Mouse (Mus musculus) limb, embryonic 11.5 days (tissue): ENCODE results near the gene Hspb2. TPM values are rescaled to one million over a fixed set of nuclear protein-coding genes. Genes with fewer than 3 reads are reported as not detected.

ENCODE experiments used
- ATAC-seq: fragments of 200-750 bp; cut with Nextera tagmentation; 2 replicates; pipeline ENCODE4 v1.8.0; 2017; ENCODE audit warnings: low read depth; ENCODE audit not compliant: insufficient number of reproducible peaks, low FRiP score, low TSS enrichment
- DNase-seq: peaks from one replicate; pipeline ENCODE4 v3.0.0-alpha.2; 2015; ENCODE audit warnings: low spot score
- H3K27ac ChIP-seq: fragments of 300-500 bp; sonication (generic); replicated peaks from 2 replicates; pipeline ENCODE4 v1.5.1; 2014; ENCODE audit warnings: low read depth, mild to moderate bottlenecking, low read length
- H3K27me3 ChIP-seq: fragments of 300-500 bp; sonication (generic); 2 replicates; pipeline ENCODE4 v1.6.1; 2014; ENCODE audit warnings: mild to moderate bottlenecking, low read length, mixed read lengths; ENCODE audit not compliant: control insufficient read depth, insufficient read depth
- H3K36me3 ChIP-seq: fragments of 300-500 bp; sonication (generic); 2 replicates; pipeline ENCODE4 v1.6.1; 2014; ENCODE audit warnings: mild to moderate bottlenecking, low read length, moderate library complexity, mixed read lengths; ENCODE audit not compliant: control insufficient read depth, insufficient read depth
- H3K4me1 ChIP-seq: fragments of 300-500 bp; sonication (generic); 2 replicates; pipeline ENCODE4 v1.6.1; 2014; ENCODE audit warnings: low read length, mixed read lengths; ENCODE audit not compliant: control insufficient read depth, insufficient read depth
- H3K4me2 ChIP-seq: fragments of 300-500 bp; sonication (generic); 2 replicates; pipeline ENCODE4 v1.6.1; 2014; ENCODE audit warnings: low read depth, mild to moderate bottlenecking, moderate library complexity; ENCODE audit not compliant: severe bottlenecking
- H3K4me3 ChIP-seq: fragments of 300-500 bp; sonication (generic); 2 replicates; pipeline ENCODE4 v1.5.1; 2014; ENCODE audit warnings: low read depth, low read length
- H3K9ac ChIP-seq: fragments of 300-500 bp; sonication (generic); 2 replicates; pipeline ENCODE4 v1.6.1; 2014; ENCODE audit warnings: mild to moderate bottlenecking, low read length
- H3K9me3 ChIP-seq: fragments of 300-500 bp; sonication (generic); 2 replicates; pipeline ENCODE4 v1.6.1; 2016; ENCODE audit warnings: low read length; ENCODE audit not compliant: control insufficient read depth
- WGBS: fragments of 180-500 bp; shearing (Covaris S2); extraction: QIAGEN DNeasy Blood & Tissue Kit; methylation state at CpG from one replicate; pipeline ENCODE4 v1.1.7; 2014; 5-methylcytosine and 5-hydroxymethylcytosine counted together
- polyA plus RNA-seq: library from polyadenylated mRNA; unstranded; fragments of >200 nt; fragmentation: Nextera tagmentation; extraction: Ambion mirVana; gene quantifications from 2 replicates; pipeline ENCODE4 v1.2.1, GENCODE M21; 2014

The Hspb2 gene
- polyA plus RNA-seq, 1 experiment from 2014 or later = 3.5 TPM

GRCm38 (mm10) chr9:50727925-50728651 lies 24.1 kb downstream of the Hspb2 start:
- Histone ChIP-seq H3K9ac (peak overlapping the region; percentile 84), H3K36me3 (no peaks in the 10 kb centered on the region), H3K27me3 (no peaks in the 10 kb centered on the region), H3K4me2 (peak overlapping the region; percentile 83), H3K4me1 (peaks cover 19% of the 10 kb centered on the region), H3K27ac (peak overlapping the region; percentile 81), H3K9me3 (no peaks in the 10 kb centered on the region), H3K4me3 (peak overlapping the region; percentile 68)
- under 1% methylated on average over 45 of the region's 45 CpGs for WGBS
- peak; percentile 90 for ATAC-seq
- DNase-seq = peak; percentile 88

GRCm38 (mm10) chr9:50727171-50727924 lies 24.8 kb downstream of the Hspb2 start:
- Histone ChIP-seq H3K27me3 (no peaks in the 10 kb centered on the region), H3K4me2 (peak overlapping the region; percentile 83), H3K9me3 (no peaks in the 10 kb centered on the region), H3K4me3 (peak overlapping the region; percentile 68), H3K27ac (peak overlapping the region; percentile 81), H3K4me1 (peaks cover 19% of the 10 kb centered on the region), H3K36me3 (no peaks in the 10 kb centered on the region), H3K9ac (peak overlapping the region; percentile 84)
- ATAC-seq (peak; percentile 24; the same call in 1 of the 2 replicates), DNase-seq (peak; percentile 58)
- 2% methylated on average over 29 of the region's 30 CpGs for WGBS

- Histone ChIP-seq H3K27ac (peak overlapping the region; percentile 81), H3K4me3 (peak overlapping the region; percentile 68; the same call in 1 of the 2 replicates), H3K4me1 (peaks cover 22% of the 10 kb centered on the region), H3K9me3 (no peaks in the 10 kb centered on the region), H3K4me2 (peak overlapping the region; percentile 83), H3K9ac (peak overlapping the region; percentile 13; the same call in 1 of the 2 replicates), H3K36me3 (no peaks in the 10 kb centered on the region), H3K27me3 (no peaks in the 10 kb centered on the region)
- DNase-seq = peak; percentile 65
- ATAC-seq = no peak
- WGBS = 14% methylated on average over 8 of the region's 8 CpGs
Observed at GRCm38 (mm10) chr9:50725921-50726590, 26.1 kb downstream of the Hspb2 start.

- H3K9ac ChIP-seq = no peak overlapping the region
- no peak overlapping the region for H3K27ac ChIP-seq
- 32% methylated on average over 3 of the region's 3 CpGs for WGBS
Observed at GRCm38 (mm10) chr9:50724661-50725330, 27.4 kb downstream of the Hspb2 start.

GRCm38 (mm10) chr9:50724147-50724546 lies 28.0 kb downstream of the Hspb2 start:
- WGBS = 89% methylated on average over 2 of the region's 2 CpGs
- Histone ChIP-seq H3K9ac (no peak overlapping the region), H3K27ac (no peak overlapping the region), H3K36me3 (no peaks in the 10 kb centered on the region; the same call in 1 of the 2 replicates), H3K27me3 (no peaks in the 10 kb centered on the region), H3K4me2 (no peak overlapping the region), H3K4me1 (peaks cover 24% of the 10 kb centered on the region), H3K4me3 (no peak overlapping the region), H3K9me3 (no peaks in the 10 kb centered on the region)
- no peak for DNase-seq
- ATAC-seq = no peak

More at GRCm38 (mm10) chr9:50724661-50725330, 27.4 kb downstream of the Hspb2 start:
- no peaks in the 10 kb centered on the region for H3K9me3 ChIP-seq
- DNase-seq (no peak), ATAC-seq (no peak)
- H3K36me3 ChIP-seq = no peaks in the 10 kb centered on the region; the same call in 1 of the 2 replicates
- no peaks in the 10 kb centered on the region for H3K27me3 ChIP-seq
- peaks cover 24% of the 10 kb centered on the region for H3K4me1 ChIP-seq
- H3K4me3 ChIP-seq = no peak overlapping the region
- H3K4me2 ChIP-seq = no peak overlapping the region

GRCm38 (mm10) chr9:50723406-50723805 lies 28.7 kb downstream of the Hspb2 start:
- Histone ChIP-seq H3K4me3 (no peak overlapping the region), H3K9me3 (no peaks in the 10 kb centered on the region), H3K27me3 (no peaks in the 10 kb centered on the region), H3K27ac (no peak overlapping the region), H3K4me2 (no peak overlapping the region), H3K9ac (no peak overlapping the region), H3K36me3 (no peaks in the 10 kb centered on the region; the same call in 1 of the 2 replicates), H3K4me1 (peaks cover 22% of the 10 kb centered on the region)
- ATAC-seq (no peak), DNase-seq (no peak)
- WGBS = 77% methylated on average over 7 of the region's 7 CpGs

- Histone ChIP-seq H3K9ac (no peak overlapping the region), H3K27me3 (no peaks in the 10 kb centered on the region), H3K4me3 (no peak overlapping the region), H3K4me1 (peaks cover 21% of the 10 kb centered on the region), H3K9me3 (no peaks in the 10 kb centered on the region), H3K27ac (no peak overlapping the region), H3K36me3 (no peaks in the 10 kb centered on the region; the same call in 1 of the 2 replicates), H3K4me2 (no peak overlapping the region)
- no peak for ATAC-seq
- WGBS = 48% methylated on average over 8 of the region's 8 CpGs
- DNase-seq = no peak
Observed at GRCm38 (mm10) chr9:50722451-50722911, 29.7 kb downstream of the Hspb2 start.
